Mouse (Mus musculus) layer of hippocampus, adult 11-12 months (tissue): Measurements from ENCODE around the gene Gm5737.

Source experiments
- DNase-seq: peaks from one replicate; pipeline ENCODE4 v3.0.0; 2022; ENCODE audit warnings: low spot score

Gm5737 gene

GRCm38 (mm10) chr7:120811834-120812415 is at the start of gene Gm5737:
Gene Gm5737, plus strand, starts transcription at chr7:120812365.
- no peak for DNase-seq

- DNase-seq: no peak
Measured at GRCm38 (mm10) chr7:120767369-120767768, 44.8 kb upstream of the Gm5737 start.

GRCm38 (mm10) chr7:120771389-120771788 is 40.8 kb upstream of the Gm5737 start:
- no peak for DNase-seq

DNA sequence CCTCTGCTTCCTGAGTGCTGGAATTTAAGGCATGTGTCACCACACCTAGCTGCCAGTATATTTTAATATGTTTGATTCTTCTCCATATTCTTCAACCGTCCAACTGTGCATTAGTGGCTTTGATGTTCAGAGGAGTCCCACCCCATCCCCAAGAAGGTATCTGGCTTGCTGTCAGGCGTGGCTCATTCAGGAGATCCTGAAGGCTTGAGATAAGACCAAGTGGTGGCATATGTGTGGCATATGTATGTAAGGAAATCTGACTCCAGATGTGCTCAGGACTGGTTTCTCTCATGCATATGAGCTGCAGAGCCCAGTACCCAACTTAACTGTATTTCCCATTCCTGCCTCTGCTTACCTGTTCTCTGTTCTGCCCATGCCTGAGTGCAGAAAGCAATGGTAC is 34.2 kb upstream of the Gm5737 start:
- DNase-seq: no peak

GRCm38 (mm10) chr7:120795544-120795943 is 16.6 kb upstream of the Gm5737 start:
- DNase-seq: no peak

DNA sequence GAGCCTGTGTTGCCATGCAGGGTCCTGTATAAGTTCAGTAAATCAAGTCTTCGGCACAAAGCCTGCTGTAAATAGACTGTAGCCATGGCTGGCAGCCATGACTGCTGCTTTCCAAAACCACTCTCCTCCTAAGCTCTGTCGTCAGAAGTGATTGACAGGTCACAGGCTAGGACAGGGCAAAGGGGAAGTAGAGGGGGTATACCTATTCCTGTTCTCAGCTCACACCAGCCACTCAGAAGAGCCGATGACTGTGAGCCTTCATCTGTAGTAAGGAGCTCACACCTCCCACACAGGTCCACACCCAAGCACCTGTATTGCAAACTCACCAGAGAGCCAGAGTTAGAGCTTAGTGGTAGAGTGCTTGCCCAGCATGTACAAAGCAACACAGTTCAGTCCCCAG is 15.8 kb upstream of the Gm5737 start:
- DNase-seq: no peak

GRCm38 (mm10) chr7:120803268-120803667 is 8.9 kb upstream of the Gm5737 start:
- no peak for DNase-seq

DNA sequence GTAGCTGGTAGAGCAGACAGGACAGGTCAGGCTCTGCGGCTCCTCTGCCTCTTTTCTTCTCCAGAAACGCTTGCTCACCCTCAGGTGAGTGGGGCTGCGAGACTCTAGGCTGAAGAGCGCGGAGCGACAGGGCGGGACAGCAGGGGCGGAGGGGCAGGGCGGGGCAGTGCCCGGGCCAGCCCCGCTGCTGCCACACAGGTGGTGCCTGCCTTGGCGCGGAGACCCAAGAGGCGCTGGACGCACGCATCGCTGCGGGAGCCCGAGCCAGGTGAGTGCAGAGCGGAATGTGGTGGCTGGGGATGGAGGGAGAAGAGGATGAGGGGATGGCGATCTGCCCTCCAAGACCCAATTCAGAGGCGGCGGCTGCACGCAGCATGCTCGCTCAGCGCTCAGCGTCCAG is 2.5 kb upstream of the Gm5737 start:
- DNase-seq: no peak

- no peak for DNase-seq
Measured at GRCm38 (mm10) chr7:120817552-120817951, 5.4 kb downstream of the Gm5737 start.

DNA sequence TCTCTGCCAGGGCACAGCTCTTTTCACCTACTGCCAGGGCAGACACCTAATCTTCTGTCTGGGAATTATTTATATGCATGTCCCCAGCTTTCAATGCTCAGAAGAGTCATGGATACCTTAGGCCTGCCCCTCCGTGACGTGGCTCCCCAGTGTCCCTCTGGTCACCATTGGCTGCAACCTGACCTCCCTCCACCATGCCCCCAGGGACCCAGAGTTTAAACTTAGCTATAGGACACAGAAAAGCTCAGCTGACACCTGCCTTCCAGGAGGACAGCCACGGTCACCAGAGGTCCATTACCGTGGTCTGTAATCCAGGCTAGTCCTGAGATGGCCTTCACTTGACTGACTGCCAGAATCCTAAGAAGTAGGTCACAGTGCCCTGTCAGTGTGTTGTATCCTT is 7.2 kb downstream of the Gm5737 start:
- DNase-seq: no peak

DNA sequence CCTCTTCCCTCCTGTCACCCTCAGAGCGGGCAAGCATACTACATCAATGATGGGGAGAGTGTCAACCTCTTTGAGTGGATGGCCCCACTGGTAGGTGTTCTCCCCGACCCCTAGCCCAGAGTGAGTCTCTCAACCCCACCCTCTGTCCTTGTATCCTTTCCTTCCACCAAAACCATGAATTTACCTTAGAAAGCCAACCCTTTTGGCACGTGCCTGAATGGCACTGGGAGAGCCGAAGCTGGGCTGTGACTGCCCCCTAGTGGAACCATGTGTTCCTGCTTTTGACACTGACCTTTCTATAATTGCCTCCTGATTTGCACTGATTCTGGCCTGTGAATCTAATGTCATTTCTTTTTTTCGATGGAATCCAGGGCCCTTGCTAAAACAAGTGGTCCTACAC is 11.1 kb downstream of the Gm5737 start:
- DNase-seq: peak; percentile 68

DNA sequence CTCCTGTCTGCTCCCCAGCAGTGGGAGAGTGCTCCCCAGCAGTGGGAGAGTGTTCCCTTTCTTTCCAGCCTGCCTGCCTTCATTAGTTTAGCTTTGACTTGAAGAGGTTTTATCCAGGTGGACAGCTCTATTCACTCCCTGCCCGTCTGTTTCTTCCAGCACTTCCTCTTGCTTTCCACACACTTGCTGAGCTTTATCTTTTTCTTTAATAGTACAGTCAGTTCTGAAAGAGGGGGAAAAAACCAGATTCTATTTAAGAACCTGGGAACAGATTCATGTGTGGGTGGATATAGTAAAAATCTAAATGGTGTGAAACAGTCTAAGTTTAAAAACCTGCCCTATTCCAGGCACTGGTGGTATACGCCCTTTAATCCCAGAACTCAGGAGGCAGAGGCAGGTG is 12.9 kb downstream of the Gm5737 start:
- no peak for DNase-seq

DNA sequence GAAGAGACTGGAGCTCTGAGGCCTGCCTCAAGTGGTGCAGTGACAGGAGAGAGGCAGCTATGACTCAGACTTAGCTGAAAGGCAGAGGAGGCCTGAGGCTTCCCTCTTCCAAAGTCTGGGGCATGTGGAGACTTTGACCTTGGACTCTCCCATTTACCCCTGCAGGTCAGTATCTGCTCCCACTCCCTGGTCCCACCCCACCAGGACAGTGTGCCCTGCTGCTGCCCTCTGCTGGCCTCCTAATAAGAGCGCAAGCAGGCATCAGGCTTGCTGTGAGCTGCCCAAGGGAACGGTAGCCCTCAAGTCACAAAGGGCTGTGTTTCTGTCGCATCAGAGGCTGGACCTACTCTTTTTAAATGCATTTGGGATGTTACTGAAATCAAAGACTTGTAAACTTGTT is 14.2 kb downstream of the Gm5737 start:
- no peak for DNase-seq

GRCm38 (mm10) chr7:120830431-120831381 is 18.5 kb downstream of the Gm5737 start:
- DNase-seq: peak; percentile 47

DNA sequence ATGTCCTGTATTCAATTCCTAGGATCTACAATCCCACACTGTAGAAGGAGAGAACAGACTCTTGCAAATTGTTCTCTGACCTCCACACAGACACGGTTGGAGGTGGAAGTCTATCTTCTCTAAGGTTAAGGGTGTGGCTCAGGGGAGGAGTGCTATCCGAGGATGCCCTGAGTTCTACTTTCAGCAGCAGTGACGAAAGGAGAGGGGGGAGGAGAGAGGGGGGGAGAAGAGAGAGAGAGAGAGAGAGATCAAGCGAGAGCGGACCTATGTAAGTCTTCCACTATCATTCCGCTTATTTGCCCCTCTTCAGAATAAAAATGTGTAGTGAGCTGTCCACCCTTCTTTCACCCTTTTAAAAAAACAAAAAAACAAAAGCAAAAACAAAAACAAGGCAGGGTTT is 22.3 kb downstream of the Gm5737 start:
- DNase-seq: no peak

- DNase-seq: peak; percentile 69
Measured at GRCm38 (mm10) chr7:120834863-120835372, 22.8 kb downstream of the Gm5737 start.

- DNase-seq: peak; percentile 97
Measured at GRCm38 (mm10) chr7:120835449-120836359, 23.5 kb downstream of the Gm5737 start.

GRCm38 (mm10) chr7:120836361-120836760 is 24.2 kb downstream of the Gm5737 start:
- DNase-seq: no peak

DNA sequence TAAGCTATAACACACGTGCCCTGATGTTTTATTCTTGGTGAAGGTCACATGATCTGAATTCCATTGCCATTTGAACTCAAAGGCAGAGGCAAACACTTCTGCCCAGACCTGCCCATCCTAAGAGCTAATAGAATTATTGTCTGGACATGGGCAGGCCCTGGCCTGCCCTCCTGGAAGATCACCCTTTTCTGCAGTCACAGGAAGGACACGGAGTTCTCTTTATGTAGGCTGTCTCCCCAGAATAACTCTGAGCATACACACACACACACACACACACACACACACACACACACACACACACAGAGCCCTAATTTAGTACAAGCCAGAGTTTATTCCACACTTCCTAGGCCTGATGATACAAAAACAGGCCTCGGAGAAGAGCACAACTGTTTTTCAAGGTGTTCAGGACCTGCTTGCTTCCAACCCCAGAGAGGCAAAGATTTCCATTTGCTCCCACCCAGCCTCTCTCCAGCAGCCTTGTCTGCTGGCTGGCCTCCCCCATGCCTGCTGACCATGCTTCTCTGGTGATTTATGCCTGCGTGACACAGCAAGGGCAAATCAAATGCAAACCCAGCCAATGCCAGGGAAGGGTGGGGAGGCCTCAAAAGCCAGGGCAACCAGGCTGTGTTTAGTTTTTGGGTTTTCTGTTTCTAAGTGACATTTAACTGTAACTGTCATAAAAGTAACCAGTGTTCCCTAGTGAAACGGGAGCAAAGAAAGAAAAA is 26.4 kb downstream of the Gm5737 start:
- DNase-seq: no peak

DNA sequence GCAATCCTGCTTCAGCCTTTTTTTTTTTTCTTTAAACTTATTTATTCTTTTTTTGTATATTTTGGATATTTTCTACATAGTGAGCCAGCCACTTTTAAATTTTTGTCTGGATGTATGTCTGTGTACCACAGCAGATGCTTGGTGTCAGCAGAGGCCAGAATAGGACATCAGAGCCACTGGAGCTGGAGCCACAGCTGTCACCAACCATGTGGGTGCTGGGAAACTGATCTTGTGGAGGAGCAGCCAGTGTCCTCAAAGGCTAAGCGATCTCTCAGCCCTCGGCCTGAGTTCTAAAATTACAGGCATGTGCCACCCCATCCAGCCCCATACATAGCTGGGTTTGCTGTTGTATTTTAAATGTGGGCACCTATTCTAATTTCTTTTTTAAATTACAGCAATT is 27.6 kb downstream of the Gm5737 start:
- no peak for DNase-seq

DNA sequence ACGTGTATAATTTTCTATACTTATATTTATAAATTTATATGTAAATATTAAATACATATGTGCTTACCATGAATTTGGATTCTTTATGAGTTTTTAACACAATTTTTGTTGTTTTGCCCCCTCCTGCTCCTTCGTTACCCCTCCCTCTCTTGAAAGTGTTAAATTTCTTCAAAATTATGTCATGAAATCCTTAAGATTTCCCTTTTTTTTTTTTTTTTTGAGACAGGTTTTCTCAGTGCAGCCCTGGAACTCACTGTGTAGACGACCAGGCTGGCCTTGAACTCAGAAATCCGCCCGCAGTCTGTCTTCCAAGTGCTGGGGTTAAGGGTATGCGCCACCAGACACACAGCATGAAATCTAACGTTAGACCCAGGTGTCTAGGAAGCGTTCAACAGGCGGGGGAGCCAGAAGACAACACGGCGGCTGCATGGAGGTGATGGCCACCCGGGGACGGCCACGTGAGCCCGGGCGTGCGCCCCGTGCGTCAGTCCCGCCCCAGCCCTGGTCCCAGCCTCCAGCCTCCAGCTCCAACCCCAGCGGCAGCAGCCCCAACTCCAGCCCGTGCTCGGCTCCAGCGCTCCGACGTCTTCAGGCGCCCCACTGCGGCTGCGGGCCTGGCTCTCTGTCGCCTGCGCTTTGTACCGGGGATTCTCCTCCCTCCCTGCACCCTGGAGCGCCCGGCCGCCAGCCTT is 30.3 kb downstream of the Gm5737 start, which contains the start of gene Eef2k:
Gene Eef2k (plus strand): TSS at position 487 of the 692 bp plus-strand sequence.
- DNase-seq: peak; percentile 85
